Mouse (Mus musculus) c-Kit-positive CD71-negative TER-119-negative erythroid progenitor cells, embryonic 14.5 days (primary cell): ENCODE measurements around the gene Mrpl18.
"Not testable (repeated sequence)": the region's sequence is repeated elsewhere in the genome, so short reads cannot be mapped to it uniquely, and the experiment has no call there.

Experiments
- DNase-seq: peaks from one replicate; pipeline ENCODE4 v3.0.0-alpha.2; 2013; ENCODE audit warnings: low read depth

The Mrpl18 gene

DNA sequence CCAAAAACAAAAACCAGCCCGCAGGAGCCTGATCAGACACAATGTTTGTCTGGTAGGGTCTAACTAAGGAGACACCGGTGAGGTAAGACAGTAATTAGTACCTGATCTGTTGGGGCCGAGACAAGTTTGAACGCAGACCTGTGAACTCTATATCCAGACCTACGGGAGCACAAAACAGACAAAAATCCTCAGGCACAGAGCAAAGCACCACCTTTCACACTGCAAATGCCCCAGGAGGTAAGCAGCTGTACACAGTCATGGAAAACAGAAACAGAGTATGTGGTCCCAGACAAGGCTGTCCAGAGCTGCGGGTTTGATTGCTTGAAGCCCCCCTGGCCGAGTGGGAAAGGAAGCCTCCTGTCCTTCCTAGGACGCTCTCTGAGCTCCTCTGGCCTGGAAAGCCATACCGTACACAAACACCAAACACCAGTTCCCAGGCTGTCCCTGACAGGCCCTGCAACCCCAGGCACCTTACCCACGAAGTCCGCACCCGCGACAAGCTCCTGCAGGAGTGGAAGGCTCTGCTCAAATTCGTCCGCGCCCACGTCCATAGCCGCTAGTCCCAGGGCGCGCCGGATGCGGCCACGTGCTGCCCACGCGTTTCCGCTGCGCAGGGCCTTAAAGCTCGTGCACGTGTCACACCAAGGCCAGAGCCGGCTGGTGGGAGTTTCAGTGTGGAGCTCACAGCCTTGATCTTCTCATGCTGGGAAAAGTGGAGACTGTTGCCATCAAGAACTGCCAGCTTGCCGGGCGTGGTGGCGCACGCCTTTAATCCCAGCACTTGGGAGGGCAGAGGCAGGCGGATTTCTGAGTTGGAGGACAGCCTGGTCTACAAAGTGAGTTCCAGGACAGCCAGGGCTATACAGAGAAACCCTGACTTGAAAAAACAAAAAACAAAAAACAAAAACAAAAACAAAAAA lies 6.5 kb downstream of the Mrpl18 start, which contains the start of gene Pnldc1:
Pnldc1 (minus strand) TSS at position 870 of the 920 bp plus-strand sequence.
- DNase-seq = no peak

DNA sequence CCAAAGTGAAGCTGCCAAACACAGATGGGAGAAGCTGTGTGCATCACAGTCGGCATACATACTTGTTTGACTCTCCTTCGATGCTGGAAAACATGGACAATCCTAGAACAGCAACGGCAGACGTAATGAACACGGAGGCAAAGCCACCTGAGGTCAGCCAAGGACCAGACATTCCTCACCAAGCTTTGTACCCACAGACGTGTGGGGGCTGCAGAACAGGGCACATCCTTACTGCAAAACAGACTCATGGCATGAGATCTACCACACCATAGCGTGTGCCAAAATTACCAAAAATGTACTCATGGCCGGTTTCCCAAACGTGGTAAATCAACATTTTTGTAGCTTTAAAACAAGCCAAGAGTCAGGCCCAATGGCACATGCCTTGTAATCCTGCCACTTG lies 9.7 kb downstream of the Mrpl18 start:
- DNase-seq = no peak

DNA sequence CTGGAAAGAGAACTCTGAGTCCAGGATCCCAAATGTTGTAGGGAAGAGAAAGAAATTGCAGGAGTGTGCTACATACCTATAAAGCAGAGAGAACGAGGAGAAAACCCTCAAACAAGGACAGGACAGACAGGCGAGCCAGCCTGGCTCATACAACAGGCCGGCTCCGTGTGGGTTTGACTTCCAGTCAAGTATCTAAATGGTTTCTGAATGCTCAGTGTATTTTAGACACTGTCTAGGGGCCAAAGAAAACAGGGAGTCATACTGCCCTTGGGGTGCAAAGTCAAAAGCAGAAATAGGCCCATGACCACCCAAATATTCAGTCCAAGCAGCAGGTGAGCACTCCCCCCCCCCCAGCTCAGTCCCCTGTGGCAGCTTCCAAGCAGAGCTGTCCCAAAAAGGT lies 10.3 kb downstream of the Mrpl18 start:
- no peak for DNase-seq

DNA sequence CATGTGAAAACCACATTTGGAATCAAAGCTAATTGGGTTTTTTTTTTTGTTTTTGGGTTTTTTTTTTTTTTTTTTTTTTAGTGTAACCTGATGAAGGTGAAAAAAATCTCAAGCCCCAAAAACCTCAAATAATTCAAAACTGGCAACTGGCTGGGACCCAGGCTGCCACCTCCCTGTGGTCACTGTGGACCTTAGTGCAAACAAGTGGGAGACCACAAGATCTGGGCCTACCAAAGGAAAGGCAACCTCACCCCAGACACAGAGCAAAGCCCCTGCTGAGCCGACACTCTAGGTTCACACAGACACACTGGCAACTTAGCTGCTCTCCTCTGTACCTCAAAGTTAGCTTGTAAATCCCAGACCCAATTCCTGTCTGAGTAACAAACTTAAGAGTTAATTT lies 11.8 kb downstream of the Mrpl18 start:
- no peak for DNase-seq

DNA sequence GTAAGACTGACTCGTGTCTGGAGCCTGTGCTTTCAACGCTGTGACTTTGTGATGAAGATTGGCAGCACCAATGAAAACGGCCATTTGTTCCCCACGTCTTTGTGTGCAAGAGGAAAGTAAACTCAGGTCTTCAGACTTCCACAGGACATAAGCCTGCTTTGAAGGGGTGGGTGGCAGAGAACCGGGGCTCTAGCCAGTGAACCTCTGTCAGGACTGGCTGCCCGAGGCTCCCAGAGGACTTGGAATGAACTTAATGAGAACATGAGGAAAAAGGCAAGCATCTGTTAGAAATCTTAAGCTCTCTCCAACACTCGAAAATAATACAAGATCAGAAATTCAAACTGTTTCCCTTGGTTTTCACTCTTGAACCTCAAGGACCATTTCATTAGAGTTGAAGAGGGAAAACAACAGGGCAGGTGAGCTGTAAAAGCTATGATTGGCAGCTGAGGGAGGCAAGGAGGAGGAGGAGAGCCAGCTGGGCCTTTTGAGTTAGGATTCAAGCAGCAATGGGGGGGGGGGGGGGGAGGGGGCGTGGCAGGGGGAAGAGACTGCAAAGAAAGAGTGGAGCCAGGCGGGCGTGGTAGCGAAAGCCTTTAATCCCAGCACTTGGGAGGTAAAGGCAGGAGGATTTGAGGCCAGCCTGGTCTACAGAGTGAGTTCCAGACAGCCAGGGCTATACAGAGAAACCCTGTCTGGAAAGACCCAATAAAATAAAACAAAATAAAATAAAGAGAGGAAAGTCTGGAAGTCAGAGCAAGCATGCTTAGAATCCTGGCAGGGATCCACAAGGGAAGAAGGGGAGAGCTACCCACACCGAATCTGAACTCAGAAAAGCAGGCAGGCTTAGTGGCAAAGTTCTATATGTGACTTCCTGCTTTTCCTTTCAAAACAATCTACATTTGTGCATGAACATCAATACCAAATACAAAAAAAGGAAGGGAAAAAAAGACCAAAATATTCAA lies 12.5 kb downstream of the Mrpl18 start:
- no peak for DNase-seq

DNA sequence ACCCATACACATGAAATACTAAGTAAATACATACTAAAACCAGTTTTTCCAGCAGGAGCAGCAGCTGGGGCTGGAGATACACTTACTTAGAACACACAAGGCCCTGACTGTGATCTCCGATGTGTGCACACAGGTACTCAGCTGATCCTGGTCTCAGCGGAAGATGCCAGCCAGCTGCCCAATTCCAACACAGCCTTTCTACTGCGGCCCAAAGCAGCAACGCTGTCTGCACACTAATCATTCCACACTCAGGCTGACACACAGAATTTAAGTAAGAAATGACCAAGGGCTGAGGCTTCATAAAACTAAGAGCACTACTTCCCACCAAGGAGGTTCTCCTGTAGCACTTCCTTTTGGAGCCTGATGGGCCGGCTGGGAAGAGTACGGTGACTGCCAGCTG lies 13.9 kb downstream of the Mrpl18 start:
- no peak for DNase-seq

DNA sequence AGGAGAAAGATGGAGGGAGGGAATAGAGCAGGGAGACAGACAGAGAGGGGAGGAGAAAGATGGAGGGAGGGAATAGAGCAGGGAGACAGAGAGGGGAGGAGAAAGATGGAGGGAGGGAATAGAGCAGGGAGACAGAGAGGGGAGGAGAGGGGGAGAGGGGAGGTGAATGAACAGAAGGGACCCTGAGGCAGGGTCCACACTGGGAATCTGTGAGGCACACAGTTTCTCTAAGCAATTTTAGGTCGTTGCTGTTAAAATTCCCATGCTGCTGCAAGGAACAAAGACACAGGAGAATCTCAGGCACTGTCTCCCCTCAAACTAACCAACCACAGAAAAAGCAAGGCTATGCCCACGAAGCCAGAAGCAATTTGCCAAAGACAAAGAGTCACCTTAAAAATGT lies 17.5 kb downstream of the Mrpl18 start:
- not testable (repeated sequence) for DNase-seq

DNA sequence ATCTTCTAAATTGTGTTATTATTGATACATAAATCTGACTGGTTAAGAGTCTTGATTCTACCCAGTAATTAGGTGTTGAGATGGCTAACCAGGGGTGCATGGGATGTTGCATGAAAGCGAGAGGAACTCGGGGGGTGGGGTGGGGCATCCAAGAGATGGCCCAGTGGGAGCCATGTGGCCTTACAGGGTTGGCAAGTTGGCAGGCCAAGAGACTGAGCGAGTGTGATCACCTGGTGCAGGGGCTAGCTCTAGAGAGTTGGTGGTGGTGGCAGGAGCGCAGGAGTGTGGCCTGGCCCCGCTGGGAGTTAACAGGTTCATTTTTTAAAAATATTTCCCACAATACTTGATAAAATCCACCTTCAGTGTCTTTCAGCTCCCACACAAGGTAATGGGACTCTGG lies 18.5 kb downstream of the Mrpl18 start:
- no peak for DNase-seq

DNA sequence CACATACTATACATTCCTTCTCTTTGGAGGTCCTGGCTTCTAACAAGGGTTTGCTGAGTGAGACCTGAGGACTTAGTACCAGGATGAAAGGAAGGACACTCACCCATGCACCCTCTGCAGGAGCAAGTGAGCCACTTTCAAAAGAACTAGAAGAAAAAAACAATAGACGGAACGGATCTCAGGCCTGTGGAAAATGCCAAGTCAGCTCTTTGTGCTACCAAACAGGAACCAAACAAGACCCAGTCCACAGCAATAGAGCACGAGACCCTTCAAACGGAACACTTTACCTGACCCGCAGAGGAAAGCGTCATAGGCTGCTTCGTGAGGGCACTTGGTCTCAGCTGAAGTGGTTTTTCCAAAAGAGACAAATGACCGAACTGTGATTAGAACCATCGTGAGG lies 24.1 kb downstream of the Mrpl18 start:
- no peak for DNase-seq

DNA sequence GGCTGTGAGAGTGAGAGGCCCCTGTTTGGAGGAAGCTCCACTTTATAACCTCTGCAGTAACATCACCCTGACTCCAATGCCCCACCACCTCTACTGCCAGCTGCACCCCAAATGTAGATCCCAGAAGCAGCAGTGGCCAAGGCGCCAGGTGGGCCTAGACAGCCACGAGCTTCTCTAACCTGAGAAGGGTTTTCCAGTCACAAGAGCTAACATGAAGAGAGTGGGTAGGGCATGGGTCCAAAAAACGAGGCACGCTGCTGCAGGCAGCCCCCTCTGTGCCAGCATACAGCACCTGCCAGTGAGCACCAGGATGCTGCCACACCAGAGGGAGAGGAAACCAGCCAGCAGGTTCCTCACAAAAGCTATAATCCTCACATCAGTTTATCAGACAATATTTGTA lies 25.1 kb downstream of the Mrpl18 start:
- no peak for DNase-seq

DNA sequence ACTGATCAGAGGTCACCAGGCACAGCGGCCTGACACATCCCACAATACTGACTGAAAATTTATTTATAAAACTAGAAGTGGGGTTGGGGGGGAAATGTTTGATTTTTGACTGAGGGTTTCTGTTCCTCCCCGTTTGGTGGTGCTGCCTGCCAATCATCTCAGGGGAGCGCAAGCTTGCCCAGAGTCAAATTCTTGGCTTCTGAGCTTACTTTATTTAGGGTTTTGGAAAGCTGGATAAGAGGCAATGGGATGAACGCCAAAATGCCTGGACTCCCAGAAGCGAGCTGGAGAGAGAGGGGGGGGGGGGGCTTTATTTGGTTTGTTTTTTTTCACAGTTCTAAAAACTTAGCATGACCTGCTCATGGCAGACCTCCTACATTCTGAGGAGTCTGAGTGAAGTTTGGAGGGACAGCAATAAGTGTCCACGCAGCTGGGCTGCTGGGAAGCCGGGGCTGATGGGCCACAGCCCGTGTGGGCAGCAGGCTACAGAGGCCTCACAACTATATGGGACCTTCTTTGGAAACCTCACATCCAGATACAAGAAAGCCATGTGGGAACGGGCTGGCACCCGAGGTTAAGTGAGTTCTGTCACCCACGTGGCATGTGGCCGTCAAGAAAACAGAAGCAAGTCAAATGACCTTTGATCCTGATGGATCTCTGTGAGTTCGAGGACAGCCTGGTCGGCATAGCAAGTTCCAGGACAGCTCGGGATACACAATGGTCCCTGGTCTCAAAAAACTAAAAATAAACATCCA lies 28.9 kb downstream of the Mrpl18 start:
- no peak for DNase-seq

DNA sequence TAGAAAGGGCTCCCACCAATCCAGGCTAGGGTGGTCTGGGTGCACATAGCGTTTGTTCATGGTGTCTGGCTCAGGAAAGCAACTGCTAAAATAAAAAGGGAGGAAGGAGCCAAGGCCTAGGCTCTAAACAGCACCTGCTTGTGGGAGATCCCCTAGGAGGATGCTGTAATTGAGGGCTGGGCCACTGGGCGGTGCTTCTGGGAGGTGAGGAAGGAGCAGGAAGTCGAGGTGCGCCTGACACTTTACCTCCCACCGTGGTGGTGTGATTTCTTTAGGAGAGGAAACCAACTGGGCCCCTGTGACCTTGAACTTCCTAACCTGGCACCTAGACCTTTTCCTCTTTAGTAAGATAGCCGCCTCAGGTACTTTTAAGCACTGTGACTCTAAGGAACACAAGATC lies 29.5 kb downstream of the Mrpl18 start:
- no peak for DNase-seq

DNA sequence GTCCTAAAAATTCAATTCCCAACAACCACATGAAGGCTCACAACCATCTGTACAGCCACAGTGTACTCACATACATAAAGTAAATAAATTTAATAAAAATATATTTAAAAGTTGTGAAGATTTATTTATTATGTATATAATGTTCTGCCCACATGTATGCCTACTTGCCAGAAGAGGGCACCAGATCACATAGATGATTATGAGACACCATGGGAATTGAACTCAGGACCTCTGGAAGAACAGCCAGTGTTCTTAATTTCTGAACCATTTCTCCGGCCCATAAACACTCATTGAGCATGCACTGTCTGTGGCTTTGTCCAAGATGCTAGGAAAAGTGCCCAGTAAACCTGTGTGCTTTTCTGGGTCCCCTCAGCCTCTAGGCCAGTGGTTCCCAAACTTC lies 34.9 kb downstream of the Mrpl18 start:
- no peak for DNase-seq

DNA sequence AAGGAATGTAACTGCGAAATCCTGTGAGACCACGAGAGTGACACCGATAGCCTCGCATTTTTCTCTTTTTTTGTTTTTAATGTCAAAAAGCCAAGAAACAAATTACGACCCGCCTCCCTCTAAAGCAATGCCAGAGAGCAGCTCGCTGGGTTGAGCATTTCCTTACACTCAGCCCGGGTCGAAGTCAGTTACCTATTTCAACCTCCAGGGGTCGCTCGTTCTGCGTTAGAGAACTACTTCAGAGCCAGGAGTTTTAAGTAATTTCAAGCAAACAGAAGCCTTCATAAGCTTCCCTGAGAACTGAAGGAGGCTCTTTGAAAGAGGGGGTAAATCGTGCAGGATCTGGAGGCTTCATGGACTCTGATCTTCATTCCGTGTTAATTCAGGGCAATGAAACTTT lies 36.0 kb downstream of the Mrpl18 start:
- DNase-seq = peak; percentile 87

DNA sequence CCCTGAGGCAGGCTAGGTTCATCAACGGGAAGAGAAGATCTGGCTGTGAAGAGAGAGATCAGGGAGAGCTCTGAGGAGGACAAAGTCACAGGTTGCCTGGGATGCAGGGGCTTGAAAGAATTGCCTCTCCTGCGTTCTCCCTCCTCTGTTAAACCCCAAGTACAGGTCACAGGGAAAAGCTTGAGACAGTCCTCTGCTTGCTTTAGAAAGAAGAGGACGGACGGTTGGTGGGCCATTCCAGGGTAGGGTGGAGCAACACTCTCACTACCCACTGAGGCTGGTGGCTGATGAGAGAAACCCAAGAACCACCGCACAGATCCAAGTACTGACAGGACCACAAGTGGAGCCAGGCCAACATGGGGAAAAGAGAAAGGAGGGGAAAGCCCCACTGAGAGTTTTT lies 40.4 kb downstream of the Mrpl18 start, which contains the start of gene Mrgprh:
Mrgprh (plus strand) TSS at position 301 of the 400 bp plus-strand sequence.
- no peak for DNase-seq

DNA sequence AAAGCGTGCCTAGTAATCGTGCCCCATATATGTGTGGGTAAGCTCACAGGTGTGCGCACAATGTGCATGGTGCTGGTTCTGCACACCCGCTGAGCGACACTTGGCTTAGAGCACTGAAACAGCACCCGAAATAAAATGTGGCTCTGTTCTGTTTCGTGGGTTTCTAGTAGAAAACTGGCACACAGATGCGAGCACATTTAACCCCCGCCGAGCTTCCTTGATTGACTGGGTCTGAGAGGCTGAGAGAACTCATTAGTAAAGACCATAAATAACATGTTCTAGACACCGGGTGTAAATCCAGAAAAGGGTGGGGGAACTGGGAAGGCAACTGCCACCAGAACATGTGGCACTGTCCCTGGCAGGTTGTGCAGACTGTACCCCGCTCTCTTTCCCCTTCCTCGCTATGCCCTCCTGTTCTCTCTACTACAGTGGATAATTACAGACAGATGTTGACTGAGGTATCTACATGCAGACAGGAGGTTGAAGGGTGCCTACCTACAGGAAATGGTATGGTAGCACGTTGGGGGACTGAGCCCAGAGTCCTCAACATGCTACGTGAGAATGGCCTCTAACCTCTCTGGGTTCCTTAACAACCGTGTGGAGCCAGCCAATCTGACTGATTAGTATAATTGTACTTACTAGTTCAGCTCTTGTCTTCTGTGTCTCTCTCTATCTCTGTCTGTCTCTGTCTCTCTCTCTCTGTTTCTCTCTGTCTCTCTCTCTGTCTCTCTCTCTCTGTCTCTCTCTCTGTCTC lies 43.7 kb downstream of the Mrpl18 start:
- DNase-seq = no peak

DNA sequence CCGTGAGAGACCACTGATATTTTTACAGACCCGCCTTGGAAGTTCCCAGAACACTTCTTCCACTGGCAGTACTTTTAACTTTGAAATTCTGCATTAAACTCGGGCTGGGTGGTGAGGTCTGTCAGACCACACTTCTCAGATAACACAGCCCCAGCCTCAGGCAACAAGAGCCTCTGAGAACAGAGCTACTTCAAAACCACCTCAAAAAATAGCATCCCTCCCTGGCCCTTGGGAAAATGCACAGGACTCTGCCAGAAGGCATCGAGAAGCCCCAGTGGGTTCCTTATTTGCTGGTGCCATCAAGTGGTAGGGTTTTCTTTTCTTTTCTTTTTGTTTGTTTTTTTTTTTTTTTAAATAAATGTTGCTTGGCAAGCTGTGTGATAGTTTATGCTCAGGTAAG lies 47.5 kb downstream of the Mrpl18 start:
- DNase-seq = no peak

DNA sequence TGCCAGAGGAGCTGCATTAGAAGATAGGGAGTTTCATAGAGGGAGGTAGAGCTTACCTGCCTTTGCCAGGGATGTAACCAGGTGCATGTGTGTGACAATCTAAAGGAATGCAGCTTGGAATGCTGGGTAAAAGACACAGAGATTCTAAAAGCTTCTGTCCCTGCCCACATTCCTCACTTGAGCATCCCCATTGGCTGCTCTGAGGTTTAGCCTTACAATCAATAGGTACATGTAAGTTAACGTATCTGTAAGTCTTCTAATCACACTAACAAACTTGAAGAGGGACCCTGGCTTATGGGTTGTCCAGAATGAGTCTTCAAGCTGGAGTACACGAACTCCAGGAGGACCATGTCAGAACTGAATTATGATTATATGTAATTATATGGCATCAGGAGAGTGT lies 48.1 kb downstream of the Mrpl18 start, which contains the start of gene Mas1:
Mas1 (minus strand) TSS at position 101 of the 400 bp plus-strand sequence.
- DNase-seq = no peak

DNA sequence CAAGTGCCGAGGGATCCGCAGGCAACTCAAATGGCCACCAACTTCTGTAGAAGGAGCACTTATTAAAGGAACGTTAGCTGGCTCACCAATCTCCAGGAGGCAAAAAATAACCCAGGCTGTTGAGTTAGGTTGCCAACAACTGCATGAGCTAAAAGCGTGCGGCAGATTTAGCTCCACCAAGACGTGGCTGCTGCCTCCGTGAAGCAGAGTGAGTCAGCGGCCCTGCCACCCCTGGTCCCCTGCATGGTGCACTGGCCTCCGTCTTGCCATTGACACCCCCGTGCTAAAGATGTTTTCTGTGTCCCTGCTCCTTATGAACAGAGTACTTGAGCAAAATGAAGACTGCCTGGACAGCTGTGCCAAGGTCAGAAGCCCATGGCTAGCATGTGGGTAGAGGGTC lies 49.3 kb downstream of the Mrpl18 start:
- no peak for DNase-seq

DNA sequence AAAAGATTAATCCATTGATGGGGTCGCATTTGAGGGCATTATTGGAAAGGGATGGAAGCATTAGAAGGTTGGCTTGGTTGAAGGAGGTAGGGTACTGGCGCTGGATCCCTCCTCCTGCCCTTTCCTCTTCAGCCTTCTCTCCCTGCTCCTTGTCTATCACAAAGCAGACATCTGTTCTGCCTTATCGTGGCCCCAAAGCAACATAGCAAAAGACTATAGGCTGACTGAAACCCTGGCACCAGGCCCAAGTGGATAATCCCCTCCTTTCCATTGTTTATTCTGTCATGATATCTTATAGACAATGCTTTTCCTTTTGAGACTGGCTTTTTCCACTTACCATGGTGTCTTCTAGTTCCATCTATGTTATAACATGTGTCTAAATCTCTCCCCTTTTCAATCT lies 50.7 kb downstream of the Mrpl18 start:
- no peak for DNase-seq

DNA sequence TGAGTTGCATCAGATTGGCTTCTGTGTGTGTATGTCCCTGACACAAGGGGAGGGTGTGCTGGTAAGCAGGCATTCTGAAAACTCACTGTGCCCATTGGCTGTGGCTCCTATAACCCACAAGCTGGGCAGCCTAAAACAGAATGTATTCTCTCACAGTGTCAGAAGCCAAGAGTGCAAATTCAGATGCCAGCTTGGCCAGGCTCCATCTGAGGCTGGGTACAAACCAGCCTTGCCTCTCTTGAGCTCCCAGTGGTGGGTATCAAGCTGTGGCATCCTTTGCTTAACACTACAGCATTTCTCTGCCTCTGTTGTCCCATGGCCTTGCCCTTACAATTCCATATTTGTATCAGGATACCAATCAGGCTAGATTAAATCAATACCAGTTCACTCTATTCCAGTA lies 52.0 kb downstream of the Mrpl18 start:
- no peak for DNase-seq
